Mouse (Mus musculus) heart, adult 18-20 months (tissue): ENCODE results near the gene Sertad3. TPM values are rescaled to one million over a fixed set of nuclear protein-coding genes. Genes with fewer than 3 reads are reported as not detected.
"Not testable (repeated sequence)": the region's sequence is repeated elsewhere in the genome, so short reads cannot be mapped to it uniquely, and the experiment has no call there.

ENCODE experiments used
- DNase-seq, 2 experiments: peaks; one replicate each; pipeline ENCODE4 v3.0.0; 2021 to 2022; ENCODE audit warnings: mixed read lengths in 1 of 2
- total RNA-seq, 2 experiments: library from RNA; stranded (reverse); gene quantifications; 2 replicates each; pipeline ENCODE4 v1.2.3; 2021

The Sertad3 gene
- total RNA-seq, 2 experiments from 2014 or later: 3.3 to 4.3 TPM

GRCm38 (mm10) chr7:27493022-27493421, 19.5 kb downstream of the Sertad3 start:
- DNase-seq: no peak

DNA sequence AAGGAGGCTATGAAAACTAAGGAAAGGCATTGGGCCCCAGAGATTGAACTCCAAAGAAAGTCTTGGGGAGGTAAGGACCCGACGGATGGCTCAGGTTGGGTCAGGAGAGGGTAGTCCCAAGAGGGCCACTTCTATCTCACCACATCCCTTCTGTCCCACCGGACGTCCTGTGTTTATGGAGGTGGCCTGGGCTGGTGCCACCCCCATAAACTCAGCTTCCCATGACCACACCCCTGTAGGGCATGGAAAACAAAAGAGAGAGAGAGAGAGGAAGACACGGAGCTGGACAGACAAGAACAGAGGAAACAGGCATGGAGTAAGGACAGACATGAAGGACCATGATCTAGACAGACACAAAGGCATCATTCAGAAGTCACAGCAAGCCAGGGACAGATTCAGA, 19.9 kb downstream of the Sertad3 start:
- no peak for DNase-seq

DNA sequence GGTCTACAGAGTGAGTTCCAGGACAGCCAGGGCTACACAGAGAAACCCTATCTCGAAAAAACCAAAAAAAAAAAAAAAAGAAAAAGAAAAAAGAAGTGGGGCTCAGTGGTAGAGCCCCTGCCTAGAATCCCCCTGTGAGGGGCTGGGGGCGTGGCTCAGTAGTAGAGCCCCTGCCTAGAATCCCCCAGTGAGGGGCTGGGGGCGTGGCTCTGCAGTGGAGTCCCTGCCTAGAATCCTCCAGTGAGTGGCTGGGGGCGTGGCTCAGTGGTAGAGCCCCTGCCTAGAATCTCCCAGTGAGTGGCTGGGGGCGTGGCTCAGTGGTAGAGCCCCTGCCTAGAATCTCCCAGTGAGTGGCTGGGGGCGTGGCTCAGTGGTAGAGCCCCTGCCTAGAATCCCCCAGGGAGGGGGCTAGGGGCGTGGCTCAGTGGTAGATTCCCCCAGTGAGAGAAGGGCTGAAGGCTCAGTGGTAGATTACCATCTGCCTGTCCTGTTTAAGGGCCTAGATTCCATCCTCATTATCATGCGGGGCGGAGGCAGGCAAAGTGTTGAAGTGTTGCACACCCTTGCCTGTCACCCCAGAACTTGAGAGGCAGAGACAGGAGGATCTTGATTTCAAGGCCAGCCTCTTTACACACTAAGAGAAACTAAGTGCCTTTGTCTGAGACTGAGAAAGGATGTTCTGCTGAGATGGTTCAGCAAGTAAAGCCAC, 21.2 kb downstream of the Sertad3 start:
- not testable (repeated sequence) for DNase-seq

- DNase-seq: no peak
Measured at GRCm38 (mm10) chr7:27499036-27499435, 25.5 kb downstream of the Sertad3 start, which contains the start of gene Prx. Gene Prx, plus strand, starts transcription at chr7:27499324.

DNA sequence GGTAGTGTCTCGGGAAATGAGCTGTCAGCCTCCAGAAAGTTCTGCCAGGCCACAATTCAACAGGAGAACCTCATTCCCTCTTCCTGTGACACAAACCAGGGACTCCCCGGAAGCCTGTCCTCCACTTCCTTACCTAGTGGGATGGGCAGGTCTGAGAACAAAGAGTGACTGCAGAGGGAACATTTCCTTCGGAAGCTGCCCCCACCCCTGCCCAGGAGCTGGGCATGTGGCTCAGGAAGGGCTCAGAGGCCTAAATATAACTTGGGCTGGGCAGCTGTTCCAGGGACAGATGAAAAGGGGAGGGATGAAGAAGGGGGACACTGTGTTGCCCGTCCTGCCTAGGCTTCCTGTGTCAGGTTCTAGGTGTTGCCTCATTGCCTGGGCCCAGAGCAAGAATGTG, 28.1 kb downstream of the Sertad3 start:
- DNase-seq: peak; percentile 61 to 80

DNA sequence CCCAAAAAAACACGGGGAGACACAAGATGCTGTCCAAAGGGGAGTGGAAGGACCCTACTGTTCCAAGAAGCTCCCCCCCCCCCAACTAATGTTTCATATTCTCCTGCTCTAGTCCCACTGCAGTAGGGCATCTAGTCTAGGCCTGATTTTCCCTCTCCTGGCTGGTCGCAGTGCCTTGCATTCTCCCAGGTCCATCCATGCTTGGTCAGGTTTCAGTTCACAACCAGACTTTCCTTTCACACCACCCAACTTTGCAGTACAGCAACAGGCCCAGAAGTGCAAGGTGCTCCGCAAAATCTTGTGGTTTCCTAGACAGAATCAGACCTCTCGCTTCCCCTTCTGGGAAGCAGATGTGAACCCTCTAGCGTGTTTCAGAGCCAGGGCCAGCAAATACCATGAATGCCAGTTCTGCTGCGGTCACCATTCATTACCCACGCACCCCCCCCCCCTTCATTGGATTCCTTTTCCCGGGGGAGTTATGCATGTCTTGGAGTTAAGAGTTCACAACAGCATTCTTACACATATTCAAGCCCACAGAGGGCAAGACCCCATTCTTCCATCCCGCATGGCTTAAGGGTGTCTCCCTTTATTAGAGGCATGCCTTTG, 33.3 kb downstream of the Sertad3 start:
- DNase-seq: no peak

DNA sequence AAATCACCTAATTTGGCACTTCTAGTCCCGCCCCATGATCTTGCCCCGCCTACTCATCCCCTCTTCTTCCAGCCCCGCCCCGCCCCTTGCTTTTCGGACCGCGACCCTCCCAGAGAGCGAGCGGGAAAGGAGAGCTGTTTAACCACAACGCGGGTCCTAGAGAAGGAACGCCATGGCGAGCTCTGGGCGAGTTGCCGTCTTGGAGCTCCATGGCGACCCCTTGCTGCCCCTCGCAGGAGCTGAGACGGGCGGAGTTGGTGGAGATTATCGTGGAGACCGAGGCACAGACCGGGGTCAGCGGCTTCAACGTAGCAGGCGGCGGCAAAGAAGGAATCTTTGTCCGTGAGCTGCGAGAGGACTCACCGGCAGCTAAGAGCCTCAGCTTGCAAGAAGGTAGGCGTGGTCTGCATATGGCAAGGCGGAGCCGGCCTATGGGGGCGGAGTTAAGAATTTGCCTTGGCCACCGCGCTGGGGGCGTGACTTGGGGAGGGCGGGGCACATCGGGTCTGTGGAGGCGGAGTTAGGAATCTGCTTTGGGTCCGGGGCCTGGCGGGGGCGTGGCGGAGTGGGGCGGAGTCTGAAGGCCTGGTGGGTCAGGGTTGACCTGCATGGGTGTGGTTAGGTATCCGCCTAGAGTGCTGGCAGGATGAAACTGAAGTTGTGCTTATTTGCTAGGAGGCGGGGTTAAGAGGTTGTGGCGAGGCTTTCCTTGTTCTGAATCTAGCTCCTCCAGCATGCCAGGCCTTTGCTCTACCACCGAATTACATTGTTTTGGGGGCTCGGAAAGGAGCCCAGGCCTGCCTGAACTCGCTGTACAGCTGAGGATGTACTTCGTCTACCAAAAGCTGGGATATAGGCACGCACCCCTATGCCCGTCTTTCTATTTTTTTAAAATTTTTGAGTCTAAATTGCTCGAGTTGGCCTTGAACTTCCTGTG, 34.4 kb downstream of the Sertad3 start:
- DNase-seq: peak; percentile 97 to 99

DNA sequence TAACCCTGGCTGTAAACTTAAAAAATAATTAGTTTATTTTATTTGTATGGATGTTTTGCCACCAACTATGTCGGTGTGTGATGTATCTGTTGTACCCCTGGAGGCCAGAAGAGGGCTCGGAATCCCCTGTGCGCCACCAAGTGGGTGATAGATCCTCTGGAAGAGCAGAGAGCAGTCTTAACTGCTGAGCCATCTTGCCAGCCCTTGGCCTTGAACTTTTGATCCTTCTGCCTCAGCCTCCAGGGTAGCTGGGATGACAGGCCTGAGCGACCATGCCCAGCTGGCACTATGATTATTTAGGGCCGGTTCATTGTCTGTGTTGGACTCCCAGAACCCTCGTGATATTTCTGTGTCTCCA, 35.1 kb downstream of the Sertad3 start:
- DNase-seq: peak; percentile 68 to 74

DNA sequence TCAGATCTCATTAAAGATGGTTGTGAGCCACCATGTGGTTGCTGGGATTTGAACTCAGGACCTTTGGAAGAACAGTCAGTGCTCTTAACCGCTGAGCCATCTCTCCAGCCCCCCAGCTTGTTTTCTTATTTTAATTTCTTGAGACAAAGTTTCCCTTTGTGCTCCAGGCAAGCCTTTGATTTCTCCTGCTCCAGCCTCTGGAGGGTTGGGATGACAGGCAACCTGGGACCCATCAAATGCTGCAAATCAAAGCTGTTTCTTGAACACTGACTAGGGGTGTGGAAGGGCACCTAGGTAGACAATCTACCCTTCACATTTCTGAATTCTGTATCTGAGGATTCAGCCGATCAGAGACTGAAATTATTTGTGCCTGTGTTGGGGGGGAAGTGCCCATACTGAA, 37.2 kb downstream of the Sertad3 start:
- DNase-seq: no peak

DNA sequence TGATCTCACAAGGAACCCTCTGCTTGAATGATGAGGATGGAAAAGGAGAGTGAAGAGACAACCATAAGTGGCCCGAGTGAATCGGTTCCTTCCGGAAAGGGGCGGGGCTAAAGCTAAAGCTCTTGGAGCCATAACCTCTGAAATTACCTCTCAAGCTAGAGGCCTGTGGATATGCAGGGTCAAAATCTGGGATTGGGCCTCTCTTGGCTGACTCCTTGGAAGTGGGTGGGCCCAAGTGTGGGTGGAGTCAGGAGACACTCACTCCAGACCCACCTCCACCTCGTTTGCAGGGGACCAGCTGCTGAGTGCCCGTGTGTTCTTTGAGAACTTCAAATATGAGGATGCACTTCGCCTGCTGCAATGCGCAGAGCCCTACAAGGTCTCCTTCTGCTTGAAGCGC, 41.4 kb downstream of the Sertad3 start:
- no peak for DNase-seq

DNA sequence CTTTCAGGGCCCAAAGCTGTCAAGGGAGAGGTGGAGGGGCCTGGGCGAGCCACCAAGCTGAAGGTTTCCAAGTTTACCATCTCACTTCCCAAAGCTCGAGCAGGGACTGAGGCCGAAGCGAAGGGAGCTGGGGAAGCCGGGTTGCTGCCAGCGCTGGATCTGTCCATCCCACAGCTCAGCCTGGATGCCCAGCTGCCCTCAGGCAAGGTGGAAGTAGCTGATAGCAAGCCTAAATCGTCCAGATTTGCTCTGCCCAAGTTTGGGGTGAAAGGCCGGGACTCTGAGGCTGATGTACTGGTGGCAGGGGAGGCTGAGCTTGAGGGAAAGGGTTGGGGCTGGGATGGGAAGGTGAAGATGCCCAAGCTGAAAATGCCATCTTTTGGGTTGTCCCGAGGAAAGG, 44.7 kb downstream of the Sertad3 start:
- DNase-seq: no peak

DNA sequence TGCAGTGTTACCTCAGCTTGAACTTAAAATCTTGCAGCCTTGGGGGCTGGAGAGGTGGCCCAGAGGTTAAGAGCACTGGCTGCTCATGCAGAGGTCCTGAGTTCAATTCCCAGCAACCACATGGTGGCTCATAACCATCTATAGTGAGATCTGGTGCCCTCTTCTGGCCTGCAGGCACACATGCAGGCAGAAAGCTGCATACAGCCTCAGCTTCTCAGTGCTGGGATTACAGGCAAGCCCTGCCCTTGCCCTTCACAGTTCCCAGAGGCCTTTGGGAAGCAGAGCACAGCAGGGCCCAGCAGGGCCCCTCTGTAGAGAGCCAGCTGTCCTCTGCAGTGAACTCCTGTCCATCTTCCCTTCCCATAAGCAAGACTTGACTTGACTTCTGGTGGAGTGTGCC, 46.5 kb downstream of the Sertad3 start:
- no peak for DNase-seq

- no peak for DNase-seq
Measured at GRCm38 (mm10) chr7:27520599-27520998, 47.0 kb downstream of the Sertad3 start.

DNA sequence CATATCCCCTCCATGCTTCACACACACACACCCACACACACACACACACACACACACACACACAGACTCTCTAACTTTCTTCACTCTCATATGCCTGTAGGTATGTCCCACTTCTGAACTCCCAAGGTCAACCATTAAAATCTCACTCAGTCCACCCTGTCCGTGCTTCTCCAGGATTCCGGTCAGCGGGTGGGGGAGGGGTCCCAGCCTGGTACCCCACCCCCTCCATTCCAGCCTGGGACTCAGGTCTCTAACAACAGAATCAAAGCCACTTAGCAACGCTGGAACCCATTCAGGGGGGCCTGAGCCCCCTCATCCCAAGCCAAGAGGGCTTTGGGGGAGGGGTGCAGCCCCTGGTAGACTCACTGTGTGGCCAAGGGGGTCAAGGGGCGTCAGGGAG, 49.4 kb downstream of the Sertad3 start, which contains the start of gene Hipk4:
Gene Hipk4, plus strand, starts transcription at position 301 of the 400 bp plus-strand sequence.
- no peak for DNase-seq

- DNase-seq: no peak
Measured at GRCm38 (mm10) chr7:27523805-27524204, 50.2 kb downstream of the Sertad3 start.

GRCm38 (mm10) chr7:27526039-27526827, 52.7 kb downstream of the Sertad3 start:
- peak; percentile 69 to 87 for DNase-seq

Other genes starting within 250 kb of the Sertad3 start
- gene Itpkc, start 245.1 kb upstream of the Sertad3 start, total RNA-seq: 1 to 10 TPM; 4.6 TPM
- 10 to 100 TPM in 1 of 2 experiments, 1 to 10 TPM in 1; 9.8 to 11.3 TPM for gene Coq8b, start 240.7 kb upstream of the Sertad3 start, total RNA-seq
- gene Numbl, start 215.3 kb upstream of the Sertad3 start, total RNA-seq: 1 to 10 TPM; 2.4 to 3.3 TPM
- 100 to 1,000 TPM; 185 to 206 TPM for gene Ltbp4, start 136.1 kb upstream of the Sertad3 start, total RNA-seq
- gene Shkbp1, start 117.7 kb upstream of the Sertad3 start, total RNA-seq: 1 to 10 TPM; 5.6 to 6.3 TPM
- not detected for gene Gm20479, start 116.3 kb upstream of the Sertad3 start, total RNA-seq
- gene Sptbn4, start 26.1 kb upstream of the Sertad3 start, total RNA-seq: under 1 TPM; 0.30 to 0.31 TPM
- gene Blvrb, start 25.8 kb upstream of the Sertad3 start, total RNA-seq: 10 to 100 TPM; 32.4 to 34.3 TPM
- gene Sertad1, start 13.1 kb downstream of the Sertad3 start, total RNA-seq: 1 to 10 TPM; 8.0 to 9.3 TPM
- under 1 TPM; 0.57 to 0.62 TPM for gene Prx, start 25.6 kb downstream of the Sertad3 start, total RNA-seq
- gene Hipk4, start 49.5 kb downstream of the Sertad3 start, total RNA-seq: under 1 TPM in 1 of 2 experiments, not detected in 1; 0.10 TPM
- 10 to 100 TPM; 29.8 to 30.9 TPM for gene Pld3, start 79.5 kb downstream of the Sertad3 start, total RNA-seq
- gene 2310022A10Rik, start 79.5 kb downstream of the Sertad3 start, total RNA-seq: 10 to 100 TPM; 63.8 to 64.7 TPM
- gene Akt2, start 117.8 kb downstream of the Sertad3 start, total RNA-seq: 100 to 1,000 TPM; 168 to 200 TPM
- not detected for gene Ttc9b, start 180.1 kb downstream of the Sertad3 start, total RNA-seq
- 10 to 100 TPM; 19.1 to 21.7 TPM for gene Map3k10, start 200.8 kb downstream of the Sertad3 start, total RNA-seq
- gene Zfp607b, start 215.6 kb downstream of the Sertad3 start, total RNA-seq: under 1 TPM; 0.69 to 0.85 TPM